Mouse (Mus musculus): ENCODE measurements at regions not wholly inside any gene's neighbourhood (a gene's known extent, or its start where the extent isn't known, plus 50 kb on each side); places are given as distances from the start of the nearest gene placed in this dataset.

GRCm38 (mm10) chr13:44404010-44404575 lies 325.2 kb upstream of the Jarid2 start:
- no peak overlapping the region for H3K4me3 ChIP-seq (ENCODE audit: low read depth, low read length)
- ATAC-seq (ENCODE audit: insufficient read depth, low read depth) (peak; percentile 36), DNase-seq (ENCODE audit: low spot score) (no peak)
- no peaks in the 10 kb centered on the region for H3K9me3 ChIP-seq (replicated peaks; ENCODE audit: control insufficient read depth, low read length)
- no peak overlapping the region for H3K9ac ChIP-seq (replicated peaks; ENCODE audit: low read depth, low read length)
- H3K4me1 ChIP-seq (ENCODE audit: control insufficient read depth, insufficient read depth): peaks cover 15% of the 10 kb centered on the region
- H3K27me3 ChIP-seq (ENCODE audit: control insufficient read depth, insufficient read depth, low read length): no peaks in the 10 kb centered on the region
- TF ChIP-seq EP300 (IDR thresholded peaks at IDR 0.05; ENCODE audit: low read depth) (no peak), CTCF (IDR thresholded peaks at IDR 0.05; ENCODE audit: low read depth) (no peak)
- no peak overlapping the region for H3K4me2 ChIP-seq (ENCODE audit: low read depth, low read length)
- no peak overlapping the region for H3K27ac ChIP-seq (ENCODE audit: low read depth)
- WGBS: 46% methylated on average over 8 of the region's 8 CpGs
- no peaks in the 10 kb centered on the region for H3K36me3 ChIP-seq (replicated peaks; ENCODE audit: control insufficient read depth, insufficient read depth, low read length)

GRCm38 (mm10) chr13:44407307-44407706 lies 322.0 kb upstream of the Jarid2 start:
- 91% methylated on average over 2 of the region's 2 CpGs for WGBS
- no peak for DNase-seq (ENCODE audit: low spot score)
- H3K4me2 ChIP-seq (ENCODE audit: low read depth, low read length): no peak overlapping the region
- no peaks in the 10 kb centered on the region for H3K36me3 ChIP-seq (replicated peaks; ENCODE audit: control insufficient read depth, insufficient read depth, low read length)
- no peaks in the 10 kb centered on the region for H3K27me3 ChIP-seq (ENCODE audit: control insufficient read depth, insufficient read depth, low read length)
- no peak overlapping the region for H3K27ac ChIP-seq (ENCODE audit: low read depth)
- no peak overlapping the region for H3K4me3 ChIP-seq (ENCODE audit: low read depth, low read length)
- no peak overlapping the region for H3K9ac ChIP-seq (replicated peaks; ENCODE audit: low read depth, low read length)
- H3K9me3 ChIP-seq (replicated peaks; ENCODE audit: control insufficient read depth, low read length): no peaks in the 10 kb centered on the region
- H3K4me1 ChIP-seq (ENCODE audit: control insufficient read depth, insufficient read depth): peaks cover 17% of the 10 kb centered on the region
- no peak for ATAC-seq (ENCODE audit: insufficient read depth, low read depth)
- TF ChIP-seq EP300 (IDR thresholded peaks at IDR 0.05; ENCODE audit: low read depth) (no peak), CTCF (IDR thresholded peaks at IDR 0.05; ENCODE audit: low read depth) (no peak)

GRCm38 (mm10) chr13:44408619-44408959 lies 320.7 kb upstream of the Jarid2 start:
- peaks cover 17% of the 10 kb centered on the region for H3K4me1 ChIP-seq (ENCODE audit: control insufficient read depth, insufficient read depth)
- no peak overlapping the region for H3K4me3 ChIP-seq (ENCODE audit: low read depth, low read length)
- ATAC-seq (ENCODE audit: insufficient read depth, low read depth) (no peak), DNase-seq (ENCODE audit: low spot score) (no peak)
- no peak for TF ChIP-seq CTCF (IDR thresholded peaks at IDR 0.05; ENCODE audit: low read depth)
- no peak for TF ChIP-seq EP300 (IDR thresholded peaks at IDR 0.05; ENCODE audit: low read depth)
- no peak overlapping the region for H3K4me2 ChIP-seq (ENCODE audit: low read depth, low read length)
- peak overlapping the region; percentile 63 for H3K27ac ChIP-seq (ENCODE audit: low read depth)
- no peaks in the 10 kb centered on the region for H3K27me3 ChIP-seq (ENCODE audit: control insufficient read depth, insufficient read depth, low read length)
- no peaks in the 10 kb centered on the region for H3K9me3 ChIP-seq (replicated peaks; ENCODE audit: control insufficient read depth, low read length)
- 43% methylated on average over 6 of the region's 6 CpGs for WGBS
- no peaks in the 10 kb centered on the region for H3K36me3 ChIP-seq (replicated peaks; ENCODE audit: control insufficient read depth, insufficient read depth, low read length)
- no peak overlapping the region for H3K9ac ChIP-seq (replicated peaks; ENCODE audit: low read depth, low read length)

- H3K27me3 ChIP-seq (ENCODE audit: control insufficient read depth, insufficient read depth, low read length): no peaks in the 10 kb centered on the region
- no peak overlapping the region for H3K4me2 ChIP-seq (ENCODE audit: low read depth, low read length)
- peak; percentile 49 for ATAC-seq (ENCODE audit: insufficient read depth, low read depth)
- no peak for DNase-seq (ENCODE audit: low spot score)
- H3K36me3 ChIP-seq (replicated peaks; ENCODE audit: control insufficient read depth, insufficient read depth, low read length): no peaks in the 10 kb centered on the region
- H3K9me3 ChIP-seq (replicated peaks; ENCODE audit: control insufficient read depth, low read length): no peaks in the 10 kb centered on the region
- H3K9ac ChIP-seq (replicated peaks; ENCODE audit: low read depth, low read length): no peak overlapping the region
- WGBS: 43% methylated on average over 14 of the region's 14 CpGs
- peaks cover 15% of the 10 kb centered on the region for H3K4me1 ChIP-seq (ENCODE audit: control insufficient read depth, insufficient read depth)
- TF ChIP-seq EP300 (IDR thresholded peaks at IDR 0.05; ENCODE audit: low read depth) (no peak), CTCF (IDR thresholded peaks at IDR 0.05; ENCODE audit: low read depth) (no peak)
- H3K4me3 ChIP-seq (ENCODE audit: low read depth, low read length): no peak overlapping the region
- H3K27ac ChIP-seq (ENCODE audit: low read depth): peak overlapping the region; percentile 63
These were observed 320.1 kb upstream of the Jarid2 start for GRCm38 (mm10) chr13:44408960-44409719.

- Histone ChIP-seq H3K4me2 (ENCODE audit: low read depth, low read length) (no peak overlapping the region), H3K36me3 (replicated peaks; ENCODE audit: control insufficient read depth, insufficient read depth, low read length) (no peaks in the 10 kb centered on the region), H3K4me1 (ENCODE audit: control insufficient read depth, insufficient read depth) (peaks cover 10% of the 10 kb centered on the region; the same call in 1 of the 2 replicates), H3K9ac (replicated peaks; ENCODE audit: low read depth, low read length) (no peak overlapping the region), H3K27me3 (ENCODE audit: control insufficient read depth, insufficient read depth, low read length) (no peaks in the 10 kb centered on the region), H3K27ac (ENCODE audit: low read depth) (peak overlapping the region; percentile 63), H3K9me3 (replicated peaks; ENCODE audit: control insufficient read depth, low read length) (no peaks in the 10 kb centered on the region), H3K4me3 (ENCODE audit: low read depth, low read length) (no peak overlapping the region)
- TF ChIP-seq CTCF (IDR thresholded peaks at IDR 0.05; ENCODE audit: low read depth) (no peak), EP300 (IDR thresholded peaks at IDR 0.05; ENCODE audit: low read depth) (no peak)
- no peak for DNase-seq (ENCODE audit: low spot score)
- no peak for ATAC-seq (ENCODE audit: insufficient read depth, low read depth)
- 73% methylated on average over 5 of the region's 5 CpGs for WGBS
These were observed 319.6 kb upstream of the Jarid2 start for GRCm38 (mm10) chr13:44409720-44410047.

Data from heart, postnatal 0 days (tissue).